Mouse (Mus musculus) forebrain, embryonic 14.5 days (tissue): Measurements from ENCODE around the gene Tomm34. TPM values are rescaled to one million over a fixed set of nuclear protein-coding genes. Genes with fewer than 3 reads are reported as not detected.

Experiments used
- ATAC-seq: fragments of 200-750 bp; cut with Nextera tagmentation; 2 replicates; pipeline ENCODE4 v1.8.0; 2017; ENCODE audit warnings: mild to moderate bottlenecking, moderate library complexity
- DNase-seq: peaks from one replicate; pipeline ENCODE4 v3.0.0-alpha.2; 2015; ENCODE audit warnings: low spot score
- H3K27ac ChIP-seq: fragments of 300-500 bp; sonication (generic); 2 replicates; pipeline ENCODE4 v1.5.1; 2014; ENCODE audit warnings: low read depth, mild to moderate bottlenecking, control low read depth, low read length, moderate library complexity
- H3K27me3 ChIP-seq: fragments of 300-500 bp; sonication (generic); replicated peaks from 2 replicates; pipeline ENCODE4 v1.6.1; 2014; ENCODE audit warnings: low read length, control low read depth, mixed read lengths; ENCODE audit not compliant: control insufficient read depth, insufficient read depth
- H3K36me3 ChIP-seq: fragments of 300-500 bp; sonication (generic); 2 replicates; pipeline ENCODE4 v1.6.1; 2014; ENCODE audit warnings: low read length, control low read depth; ENCODE audit not compliant: control insufficient read depth, insufficient read depth
- H3K4me1 ChIP-seq: fragments of 300-500 bp; sonication (generic); 2 replicates; pipeline ENCODE4 v1.6.1; 2014; ENCODE audit warnings: antibody characterized with exemption, low read length, control low read depth; ENCODE audit not compliant: control insufficient read depth, insufficient read depth
- H3K4me2 ChIP-seq: fragments of 300-500 bp; sonication (generic); 2 replicates; pipeline ENCODE4 v1.6.1; 2014; ENCODE audit warnings: mild to moderate bottlenecking, control low read depth, low read length
- H3K4me3 ChIP-seq: fragments of 300-500 bp; sonication (generic); 2 replicates; pipeline ENCODE4 v1.5.1; 2014; ENCODE audit warnings: low read depth, low read length, control low read depth
- H3K9ac ChIP-seq: fragments of 300-500 bp; sonication (generic); 2 replicates; pipeline ENCODE4 v1.6.1; 2014; ENCODE audit warnings: mild to moderate bottlenecking, low read length, control low read depth, moderate library complexity
- H3K9me3 ChIP-seq: fragments of 300-500 bp; sonication (generic); replicated peaks from 2 replicates; pipeline ENCODE4 v1.6.1; 2016; ENCODE audit warnings: low read length, control low read depth, mixed read lengths; ENCODE audit not compliant: control insufficient read depth
- WGBS: fragments of 180-500 bp; shearing (Covaris S2); extraction: QIAGEN DNeasy Blood & Tissue Kit; methylation state at CpG from one replicate; pipeline ENCODE4 v1.1.7; 2014; 5-methylcytosine and 5-hydroxymethylcytosine counted together
- polyA plus RNA-seq: library from polyadenylated mRNA; unstranded; fragments of >200 nt; fragmentation: Nextera tagmentation; extraction: Ambion mirVana; gene quantifications from 2 replicates; pipeline ENCODE4 v1.2.1, GENCODE M21; 2014

Gene Tomm34
- polyA plus RNA-seq, 1 experiment from 2014 or later, result 53.1 TPM

GRCm38 (mm10) chr2:164010496-164010895 is 60.5 kb downstream of the Tomm34 start:
- H3K36me3 ChIP-seq, result peaks cover 42% of the 10 kb centered on the region
- 95% methylated on average over 5 of the region's 5 CpGs for WGBS
- peaks cover 8% of the 10 kb centered on the region for H3K4me1 ChIP-seq
- H3K27me3 ChIP-seq, result no peaks in the 10 kb centered on the region
- DNase-seq (no peak), ATAC-seq (no peak)
- H3K9me3 ChIP-seq, result no peaks in the 10 kb centered on the region
- H3K27ac ChIP-seq, result no peak overlapping the region
- H3K4me3 ChIP-seq, result no peak overlapping the region
- no peak overlapping the region for H3K9ac ChIP-seq
- no peak overlapping the region for H3K4me2 ChIP-seq

GRCm38 (mm10) chr2:164009227-164009626 is 61.7 kb downstream of the Tomm34 start:
- Histone ChIP-seq H3K4me3 (no peak overlapping the region), H3K36me3 (peaks cover 33% of the 10 kb centered on the region), H3K4me1 (peaks cover 9% of the 10 kb centered on the region), H3K4me2 (no peak overlapping the region), H3K9ac (no peak overlapping the region), H3K9me3 (no peaks in the 10 kb centered on the region), H3K27ac (no peak overlapping the region), H3K27me3 (no peaks in the 10 kb centered on the region)
- WGBS, result 97% methylated on average over 6 of the region's 6 CpGs
- ATAC-seq, result no peak
- no peak for DNase-seq

DNA sequence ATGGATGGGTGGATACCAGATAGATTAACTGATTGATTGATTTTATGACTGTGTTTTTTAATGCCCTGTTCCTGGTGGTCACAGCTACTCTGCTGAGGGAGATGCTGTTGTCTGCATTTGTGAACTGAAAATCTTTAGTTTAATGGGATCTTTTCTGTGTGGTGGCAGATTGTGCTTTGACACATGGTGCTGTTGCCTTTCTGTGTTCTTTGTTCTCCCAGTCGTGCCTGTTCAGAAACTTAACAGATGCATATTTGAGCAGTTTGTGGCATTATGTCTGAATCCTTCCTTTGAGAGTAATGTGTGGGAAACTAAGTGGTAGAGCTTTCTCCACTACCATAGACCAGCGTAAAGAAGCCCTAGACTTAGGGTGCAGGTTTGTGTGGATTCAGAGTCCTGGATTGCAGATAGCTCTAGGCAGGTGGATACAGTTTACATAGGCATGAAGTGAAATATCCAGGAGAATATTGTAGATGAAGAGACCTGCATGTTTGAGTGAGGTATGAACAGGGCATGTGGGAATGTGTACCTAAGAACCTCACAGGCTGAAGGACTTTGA is 62.9 kb downstream of the Tomm34 start:
- Histone ChIP-seq H3K4me3 (no peak overlapping the region), H3K27ac (peak overlapping the region; percentile 61), H3K27me3 (no peaks in the 10 kb centered on the region), H3K4me2 (no peak overlapping the region), H3K9ac (no peak overlapping the region), H3K36me3 (peaks cover 23% of the 10 kb centered on the region), H3K9me3 (no peaks in the 10 kb centered on the region), H3K4me1 (peaks cover 9% of the 10 kb centered on the region)
- 62% methylated on average over 2 of the region's 2 CpGs for WGBS
- DNase-seq (peak; percentile 39), ATAC-seq (peak; percentile 66; the same call in 1 of the 2 replicates)

- WGBS, result 84% methylated on average over 8 of the region's 8 CpGs
- no peak overlapping the region for H3K9ac ChIP-seq
- DNase-seq (no peak), ATAC-seq (no peak)
- no peak overlapping the region for H3K4me3 ChIP-seq
- H3K27ac ChIP-seq, result peak overlapping the region; percentile 61; the same call in 1 of the 2 replicates
- H3K9me3 ChIP-seq, result no peaks in the 10 kb centered on the region
- no peak overlapping the region for H3K4me2 ChIP-seq
- no peaks in the 10 kb centered on the region for H3K27me3 ChIP-seq
- peaks cover 18% of the 10 kb centered on the region for H3K36me3 ChIP-seq
- H3K4me1 ChIP-seq, result peaks cover 9% of the 10 kb centered on the region
Observed at GRCm38 (mm10) chr2:164007547-164007946, 63.4 kb downstream of the Tomm34 start.

GRCm38 (mm10) chr2:164006932-164007331 is 64.0 kb downstream of the Tomm34 start:
- Histone ChIP-seq H3K9ac (no peak overlapping the region), H3K4me3 (no peak overlapping the region), H3K4me2 (no peak overlapping the region), H3K36me3 (peaks cover 11% of the 10 kb centered on the region), H3K27me3 (no peaks in the 10 kb centered on the region), H3K4me1 (peaks cover 9% of the 10 kb centered on the region), H3K9me3 (no peaks in the 10 kb centered on the region), H3K27ac (no peak overlapping the region)
- ATAC-seq, result no peak
- no peak for DNase-seq
- 91% methylated on average over 10 of the region's 10 CpGs for WGBS

DNA sequence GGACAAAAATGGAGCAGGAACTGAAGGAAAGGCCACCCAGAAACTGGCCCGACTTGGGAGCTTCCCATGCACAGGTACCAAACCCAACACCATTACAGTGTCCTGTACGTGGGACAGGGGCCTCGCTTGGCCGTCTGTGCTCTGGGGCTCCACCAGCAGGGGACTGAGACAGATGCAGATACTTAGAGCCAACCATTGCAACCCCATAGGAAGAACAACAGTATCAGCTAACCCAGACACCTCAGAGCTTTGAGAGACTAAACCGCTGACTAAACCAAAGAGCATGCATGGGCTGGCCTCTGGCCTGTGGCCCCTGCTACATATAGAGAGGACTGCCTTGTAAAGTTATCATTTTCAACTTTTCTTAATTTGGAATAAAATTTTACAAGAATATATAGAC is 66.5 kb downstream of the Tomm34 start:
- H3K9me3 ChIP-seq, result no peaks in the 10 kb centered on the region
- no peak overlapping the region for H3K4me2 ChIP-seq
- H3K9ac ChIP-seq, result no peak overlapping the region
- H3K27me3 ChIP-seq, result no peaks in the 10 kb centered on the region
- no peak overlapping the region for H3K4me3 ChIP-seq
- no peak for ATAC-seq
- DNase-seq, result no peak
- no peak overlapping the region for H3K27ac ChIP-seq
- peaks cover 9% of the 10 kb centered on the region for H3K4me1 ChIP-seq
- H3K36me3 ChIP-seq, result 0 out of 2 replicates have a peak, but pooled peaks cover 4% of the 10 kb centered on the region
- 79% methylated on average over 5 of the region's 5 CpGs for WGBS

Other genes with a start within 250 kb of the Tomm34 start
- not detected in 2 replicates for gene Kcnk15, start 217.5 kb downstream of the Tomm34 start, polyA plus RNA-seq
- gene Rims4, start 152.5 kb downstream of the Tomm34 start, polyA plus RNA-seq, result 1.7 and 2.3 TPM in 2 replicates
- 305 and 380 TPM in 2 replicates for gene Ywhab, start 76.2 kb downstream of the Tomm34 start, polyA plus RNA-seq
- 2.1 and 2.6 TPM in 2 replicates for gene Pabpc1l, start 45.7 kb downstream of the Tomm34 start, polyA plus RNA-seq
- gene Stk4, start 847 bp downstream of the Tomm34 start, polyA plus RNA-seq, result 36.2 and 39.5 TPM in 2 replicates
- gene Kcns1, start 99.9 kb upstream of the Tomm34 start, polyA plus RNA-seq, result 0.27 and 0.77 TPM in 2 replicates
- not detected in 2 replicates for gene Wfdc5, start 111.6 kb upstream of the Tomm34 start, polyA plus RNA-seq
- not detected in 2 replicates for gene Wfdc12, start 119.4 kb upstream of the Tomm34 start, polyA plus RNA-seq
- not detected in 2 replicates for gene Wfdc15a, start 129.0 kb upstream of the Tomm34 start, polyA plus RNA-seq
- not detected in 2 replicates for gene Wfdc15b, start 150.5 kb upstream of the Tomm34 start, polyA plus RNA-seq
- not detected in 2 replicates for gene Svs2, start 167.3 kb upstream of the Tomm34 start, polyA plus RNA-seq
- not detected in 2 replicates for gene Svs3b, start 185.5 kb upstream of the Tomm34 start, polyA plus RNA-seq
- not detected in 2 replicates for gene Svs4, start 207.3 kb upstream of the Tomm34 start, polyA plus RNA-seq
- not detected in 2 replicates for gene Svs3a, start 218.1 kb upstream of the Tomm34 start, polyA plus RNA-seq
- not detected in 2 replicates for gene Svs6, start 245.6 kb upstream of the Tomm34 start, polyA plus RNA-seq